Mouse (Mus musculus) midbrain, postnatal 0 days (tissue): ENCODE results near the gene Hamp2. TPM values are rescaled to one million over a fixed set of nuclear protein-coding genes. Genes with fewer than 3 reads are reported as not detected.

Experiments
- ATAC-seq: fragments of 200-750 bp; cut with Nextera tagmentation; 2 replicates; pipeline ENCODE4 v1.8.0; 2017; ENCODE audit warnings: moderate number of reproducible peaks, mild to moderate bottlenecking, moderate TSS enrichment, moderate library complexity; ENCODE audit not compliant: low FRiP score
- DNase-seq: peaks from one replicate; pipeline ENCODE4 v3.0.0-alpha.2; 2015; ENCODE audit warnings: low spot score
- H3K27ac ChIP-seq: fragments of 300-500 bp; sonication (generic); 2 replicates; pipeline ENCODE4 v1.5.1; 2014; ENCODE audit warnings: low read depth, mild to moderate bottlenecking, low read length, mixed read lengths
- H3K27me3 ChIP-seq: fragments of 300-500 bp; sonication (generic); 2 replicates; pipeline ENCODE4 v1.6.1; 2014; ENCODE audit warnings: low read length, control low read depth, mixed read lengths; ENCODE audit not compliant: insufficient read depth
- H3K36me3 ChIP-seq: fragments of 300-500 bp; sonication (generic); 2 replicates; pipeline ENCODE4 v1.6.1; 2014; ENCODE audit warnings: low read length, control low read depth, mixed read lengths; ENCODE audit not compliant: insufficient read depth
- H3K4me1 ChIP-seq: fragments of 300-500 bp; sonication (generic); 2 replicates; pipeline ENCODE4 v1.6.1; 2014; ENCODE audit warnings: mild to moderate bottlenecking, control low read depth, antibody characterized with exemption, low read length, mixed read lengths; ENCODE audit not compliant: insufficient read depth
- H3K4me2 ChIP-seq: fragments of 300-500 bp; sonication (generic); 2 replicates; pipeline ENCODE4 v1.6.1; 2014; ENCODE audit warnings: low read depth, mild to moderate bottlenecking, low read length, mixed read lengths; ENCODE audit not compliant: poor library complexity, severe bottlenecking
- H3K4me3 ChIP-seq: fragments of 300-500 bp; sonication (generic); 2 replicates; pipeline ENCODE4 v1.5.1; 2014; ENCODE audit warnings: low read depth, mild to moderate bottlenecking, low read length, moderate library complexity
- H3K9ac ChIP-seq: fragments of 300-500 bp; sonication (generic); replicated peaks from 2 replicates; pipeline ENCODE4 v1.6.1; 2014; ENCODE audit warnings: mild to moderate bottlenecking, low read length, moderate library complexity, mixed read lengths; ENCODE audit not compliant: poor library complexity, severe bottlenecking
- H3K9me3 ChIP-seq: fragments of 300-500 bp; sonication (generic); 2 replicates; pipeline ENCODE4 v1.6.1; 2016; ENCODE audit warnings: low read length, control low read depth
- CTCF ChIP-seq: IDR thresholded peaks from 2 replicates; pipeline ENCODE4 v1.5.1; 2016; ENCODE audit warnings: antibody characterized with exemption, mild to moderate bottlenecking
- WGBS: fragments of 180-500 bp; shearing (Covaris S2); extraction: QIAGEN DNeasy Blood & Tissue Kit; methylation state at CpG from one replicate; pipeline ENCODE4 v1.1.7; 2014; 5-methylcytosine and 5-hydroxymethylcytosine counted together
- polyA plus RNA-seq: library from polyadenylated mRNA; unstranded; fragments of >200 nt; fragmentation: Nextera tagmentation; extraction: Ambion mirVana; gene quantifications from 2 replicates; pipeline ENCODE4 v1.2.1, GENCODE M21; 2015
- total RNA-seq: library from RNA; depleted of rRNA; stranded (reverse); fragments of >200 nt; gene quantifications from 2 replicates; pipeline ENCODE4 v1.2.3, GENCODE M21; 2014

Hamp2 gene
- total and polyA plus RNA-seq, 2 experiments from 2014 or later = not detected

- Histone ChIP-seq H3K4me1 (peaks cover 12% of the 10 kb centered on the region; the same call in 1 of the 2 replicates), H3K36me3 (0 out of 2 replicates have a peak, but pooled peaks cover 4% of the 10 kb centered on the region), H3K27ac (no peak overlapping the region), H3K4me3 (no peak overlapping the region), H3K27me3 (no peaks in the 10 kb centered on the region), H3K9me3 (no peaks in the 10 kb centered on the region), H3K4me2 (no peak overlapping the region), H3K9ac (no peak overlapping the region)
- no peak for DNase-seq
- TF ChIP-seq CTCF = no peak
- no peak for ATAC-seq
- WGBS = 87% methylated on average over 6 of the region's 6 CpGs
Observed at GRCm38 (mm10) chr7:30959786-30960349, 35.4 kb upstream of the Hamp2 start.

GRCm38 (mm10) chr7:30958866-30959487 is 34.5 kb upstream of the Hamp2 start:
- Histone ChIP-seq H3K27ac (no peak overlapping the region), H3K36me3 (peaks cover 12% of the 10 kb centered on the region), H3K27me3 (no peaks in the 10 kb centered on the region), H3K9ac (no peak overlapping the region), H3K4me1 (peaks cover 12% of the 10 kb centered on the region; the same call in 1 of the 2 replicates), H3K4me2 (no peak overlapping the region), H3K9me3 (no peaks in the 10 kb centered on the region), H3K4me3 (no peak overlapping the region)
- TF ChIP-seq CTCF = no peak
- DNase-seq (no peak), ATAC-seq (no peak)
- 95% methylated on average over 9 of the region's 9 CpGs for WGBS

- Histone ChIP-seq H3K9me3 (no peaks in the 10 kb centered on the region), H3K4me1 (peaks cover 12% of the 10 kb centered on the region; the same call in 1 of the 2 replicates), H3K27ac (peak overlapping the region; percentile 97; the same call in 1 of the 2 replicates), H3K9ac (peak overlapping the region; percentile 99), H3K36me3 (peaks cover 18% of the 10 kb centered on the region), H3K4me2 (peak overlapping the region; percentile 90), H3K27me3 (no peaks in the 10 kb centered on the region), H3K4me3 (peak overlapping the region; percentile 92)
- 75% methylated on average over 28 of the region's 28 CpGs for WGBS
- ATAC-seq = no peak
- TF ChIP-seq CTCF = no peak
- DNase-seq = no peak
Observed at GRCm38 (mm10) chr7:30958109-30958865, 33.8 kb upstream of the Hamp2 start.

GRCm38 (mm10) chr7:30957367-30957783 is 32.9 kb upstream of the Hamp2 start:
- Histone ChIP-seq H3K9me3 (no peaks in the 10 kb centered on the region), H3K36me3 (peaks cover 26% of the 10 kb centered on the region), H3K27ac (peak overlapping the region; percentile 97), H3K9ac (peak overlapping the region; percentile 99), H3K4me3 (peak overlapping the region; percentile 92), H3K4me2 (peak overlapping the region; percentile 90), H3K27me3 (no peaks in the 10 kb centered on the region), H3K4me1 (peaks cover 12% of the 10 kb centered on the region; the same call in 1 of the 2 replicates)
- DNase-seq (peak; percentile 93), ATAC-seq (peak; percentile 59)
- TF ChIP-seq CTCF = no peak
- 0% methylated on average over 41 of the region's 43 CpGs for WGBS

GRCm38 (mm10) chr7:30956756-30957366 is 32.4 kb upstream of the Hamp2 start, which contains the start of gene Usf2:
Gene Usf2 (minus strand): TSS chr7:30956803.
- 0% methylated on average over 3 of the region's 82 CpGs for WGBS
- peaks cover 29% of the 10 kb centered on the region for H3K36me3 ChIP-seq
- ATAC-seq (peak; percentile 79), DNase-seq (peak; percentile 85)
- TF ChIP-seq CTCF = no peak
- H3K4me3 ChIP-seq = peak within 1 kb of the TSS; percentile 92
- no peaks in the 10 kb centered on the region for H3K27me3 ChIP-seq
- H3K27ac ChIP-seq = peak within 1 kb of the TSS; percentile 97
- peaks cover 12% of the 10 kb centered on the region; the same call in 1 of the 2 replicates for H3K4me1 ChIP-seq
- peak within 1 kb of the TSS; percentile 90 for H3K4me2 ChIP-seq
- no peaks in the 10 kb centered on the region for H3K9me3 ChIP-seq
- peak within 1 kb of the TSS; percentile 99 for H3K9ac ChIP-seq
